Comparison of ENCODE assay signal across 22 mouse cellular contexts in genomic region chr11:115279726-115280125, GRCm38 (mm10). TPM values are rescaled to one million over a fixed set of nuclear protein-coding genes. Genes with fewer than 3 reads are reported as not detected.
DNase-seq lines count a peak whose midpoint lies in the region; ATAC-seq and TF ChIP-seq lines count a peak whose summit lies in the region.
"Had no signal": no experiment of that assay in that cellular context is flagged by ENCODE, and none has a peak within 500 bp of the region (broad histone marks: within the 10 kb centered on the region; RNA-seq: fewer than 3 reads in every experiment).

No protein-coding gene starts in this region.

- DNase-seq in lung, postnatal 0 days (ENCODE audit: low spot score), result no peak
- DNase-seq in lung, postnatal 25 days (ENCODE audit: low spot score), result no peak
- DNase-seq in c-Kit-positive CD71-positive TER-119-negative erythroid progenitor cells, embryonic 14.5 days (ENCODE audit: low read depth), result peak; percentile 77
- peak; percentile 62 to 67 (median 67) for DNase-seq in liver, embryonic 14.5 days (ENCODE audit: low read depth in 3 of 3, low spot score in 3 of 3)
- DNase-seq in kidney, adult 9 months, result no peak
- DNase-seq in left cerebral cortex, adult 2 months (ENCODE audit: extremely low spot score in 1 of 2, low spot score in 2 of 2), result no peak
- DNase-seq in urinary bladder, postnatal 10 days (ENCODE audit: low spot score), result no peak
- DNase-seq: cerebellum, adult 8-10 months; forebrain, postnatal 0 days; gastrocnemius, adult 2 months; kidney, adult 8-10 months; lung, postnatal 10 days; spleen, adult 18-20 months; thymus, postnatal 25 days had no signal

- H3K27ac ChIP-seq in lung, postnatal 0 days (ENCODE audit: low read length), result no peak overlapping the region
- no peak overlapping the region for H3K27ac ChIP-seq in liver, embryonic 14.5 days
- no peak overlapping the region for H3K27ac ChIP-seq in kidney, embryonic 15.5 days
- no peak overlapping the region for H3K27ac ChIP-seq in left cerebral cortex, adult 2 months
- H3K27ac ChIP-seq: gastrocnemius, adult 2 months; limb, embryonic 12.5 days; midbrain, embryonic 10.5 days; neural tube, embryonic 15.5 days had no signal

- H3K4me3 ChIP-seq in lung, postnatal 0 days (ENCODE audit: low read depth, low read length), result no peak overlapping the region
- no peak overlapping the region for H3K4me3 ChIP-seq in liver, embryonic 14.5 days (ENCODE audit: insufficient read depth in 1 of 2, low read depth in 2 of 2, low read length in 2 of 2)
- no peak overlapping the region for H3K4me3 ChIP-seq in kidney, embryonic 15.5 days (replicated peaks)
- H3K4me3 ChIP-seq in left cerebral cortex, adult 2 months, result no peak overlapping the region
- H3K4me3 ChIP-seq: gastrocnemius, adult 2 months; limb, embryonic 12.5 days; midbrain, embryonic 10.5 days; neural tube, embryonic 15.5 days had no signal

- TF ChIP-seq EP300 in lung, postnatal 0 days (IDR thresholded peaks at IDR 0.05), result no peak
- TF ChIP-seq EP300 in liver, embryonic 14.5 days (IDR thresholded peaks at IDR 0.05; ENCODE audit: low read depth), result no peak

- 59% methylated on average over 1 of the region's 1 CpGs for WGBS in lung, postnatal 0 days
- WGBS in liver, embryonic 14.5 days (ENCODE audit: insufficient replicate concordance), result 33% methylated on average over 1 of the region's 1 CpGs
- 85% methylated on average over 1 of the region's 1 CpGs for WGBS in kidney, embryonic 15.5 days

- ATAC-seq in lung, postnatal 0 days, result no peak
- ATAC-seq in liver, embryonic 14.5 days (ENCODE audit: insufficient read depth), result no peak
- no peak for ATAC-seq in kidney, embryonic 15.5 days (replicated peaks; ENCODE audit: low FRiP score)
- ATAC-seq: forebrain, postnatal 0 days; hindbrain, embryonic 16.5 days had no signal

- TF ChIP-seq CTCF in lung, postnatal 0 days (IDR thresholded peaks at IDR 0.05), result 0 out of 2 replicates have a peak, but pooled peaks have one; percentile 3
- no peak for TF ChIP-seq CTCF in liver, embryonic 14.5 days (IDR thresholded peaks at IDR 0.05; ENCODE audit: low read depth)
- no peak for TF ChIP-seq CTCF in left cerebral cortex, adult 2 months (IDR thresholded peaks at IDR 0.05)

- H3K4me2 ChIP-seq in lung, postnatal 0 days (replicated peaks; ENCODE audit: low read depth, low read length), result no peak overlapping the region
- no peak overlapping the region for H3K4me2 ChIP-seq in liver, embryonic 14.5 days (ENCODE audit: low read depth)
- H3K4me2 ChIP-seq in kidney, embryonic 15.5 days, result no peak overlapping the region
- H3K4me2 ChIP-seq: limb, embryonic 12.5 days; neural tube, embryonic 15.5 days had no signal

- intact Hi-C loops in left cerebral cortex, adult 2 months (cut with DNase I), result no loop called here

- no peaks in the 10 kb centered on the region for H3K36me3 ChIP-seq in lung, postnatal 0 days (ENCODE audit: insufficient read depth, low read length)
- H3K36me3 ChIP-seq in liver, embryonic 14.5 days (replicated peaks; ENCODE audit: control insufficient read depth, insufficient read depth, low read depth), result no peaks in the 10 kb centered on the region
- H3K36me3 ChIP-seq in kidney, embryonic 15.5 days, result no peaks in the 10 kb centered on the region
- H3K36me3 ChIP-seq: limb, embryonic 12.5 days; midbrain, embryonic 10.5 days; neural tube, embryonic 15.5 days had no signal

- peaks cover 10% of the 10 kb centered on the region; the same call in 1 of the 2 replicates for H3K4me1 ChIP-seq in lung, postnatal 0 days (ENCODE audit: insufficient read depth, low read depth, low read length)
- H3K4me1 ChIP-seq in liver, embryonic 14.5 days (replicated peaks; ENCODE audit: control insufficient read depth in 2 of 2, insufficient read depth in 2 of 2, low read length in 1 of 2), result peaks cover 8 to 30% of the 10 kb centered on the region in 2 experiments
- peaks cover 19% of the 10 kb centered on the region for H3K4me1 ChIP-seq in kidney, embryonic 15.5 days

- H3K9me3 ChIP-seq in lung, postnatal 0 days (ENCODE audit: low read length), result no peaks in the 10 kb centered on the region
- no peaks in the 10 kb centered on the region for H3K9me3 ChIP-seq in liver, embryonic 14.5 days (ENCODE audit: control insufficient read depth, low read length)
- no peaks in the 10 kb centered on the region for H3K9me3 ChIP-seq in kidney, embryonic 15.5 days (replicated peaks)
- H3K9me3 ChIP-seq: limb, embryonic 12.5 days; midbrain, embryonic 10.5 days; neural tube, embryonic 15.5 days had no signal

- H3K9ac ChIP-seq in lung, postnatal 0 days (replicated peaks; ENCODE audit: low read depth), result no peak overlapping the region
- H3K9ac ChIP-seq in liver, embryonic 14.5 days (replicated peaks), result no peak overlapping the region
- no peak overlapping the region for H3K9ac ChIP-seq in kidney, embryonic 15.5 days
- H3K9ac ChIP-seq: forebrain, postnatal 0 days; limb, embryonic 12.5 days; neural tube, embryonic 15.5 days had no signal

- H3K27me3 ChIP-seq in lung, postnatal 0 days (replicated peaks; ENCODE audit: insufficient read depth, low read length), result no peaks in the 10 kb centered on the region
- no peaks in the 10 kb centered on the region for H3K27me3 ChIP-seq in liver, embryonic 14.5 days (ENCODE audit: control insufficient read depth, insufficient read depth, low read length)
- H3K27me3 ChIP-seq in kidney, embryonic 15.5 days, result no peaks in the 10 kb centered on the region
- H3K27me3 ChIP-seq: limb, embryonic 12.5 days; neural tube, embryonic 15.5 days had no signal

RNA-seq across cellular contexts. Expression of gene Fdxr, which starts 2.9 kb away (rescaled TPM):
- 6.9 and 7.9 TPM in 2 replicates for polyA plus RNA-seq in lung, postnatal 0 days (2015; fragmentation: Nextera tagmentation; extraction: Ambion mirVana)
- polyA plus RNA-seq in liver, embryonic 14.5 days (2012; rRNA removed), result 11.9 and 13.7 TPM in 2 replicates
- polyA plus RNA-seq in liver, embryonic 14.5 days (2014; fragmentation: Nextera tagmentation; extraction: Ambion mirVana), result 12.3 and 13.3 TPM in 2 replicates
- polyA plus RNA-seq in kidney, embryonic 15.5 days (2015; fragmentation: Nextera tagmentation; extraction: Ambion mirVana), result 15.4 and 20.8 TPM in 2 replicates
- 10 to 100 TPM; 15.9 to 17.9 TPM for total RNA-seq in left cerebral cortex, adult 2 months (2021)

RNA-seq across cellular contexts. Expression of gene Grin2c, which starts 12.7 kb away (rescaled TPM):
- polyA plus RNA-seq in lung, postnatal 0 days (2015; fragmentation: Nextera tagmentation; extraction: Ambion mirVana), result 0.11 TPM in 2 replicates
- polyA plus RNA-seq in liver, embryonic 14.5 days (2012; rRNA removed), result 0.17 and 0.21 TPM in 2 replicates
- 0.05 TPM in 1 of 2 replicates, not detected in the other for polyA plus RNA-seq in liver, embryonic 14.5 days (2014; fragmentation: Nextera tagmentation; extraction: Ambion mirVana)
- not detected in 2 replicates for polyA plus RNA-seq in kidney, embryonic 15.5 days (2015; fragmentation: Nextera tagmentation; extraction: Ambion mirVana)
- 10 to 100 TPM; 37.4 to 40.0 TPM for total RNA-seq in left cerebral cortex, adult 2 months (2021)
- polyA plus RNA-seq: heart, postnatal 0 days; stomach, embryonic 16.5 days had no signal

RNA-seq across cellular contexts. Expression of gene Fads6, which starts 17.7 kb away (rescaled TPM):
- polyA plus RNA-seq in lung, postnatal 0 days (2015; fragmentation: Nextera tagmentation; extraction: Ambion mirVana), result 0.17 and 0.24 TPM in 2 replicates
- 6.6 and 6.7 TPM in 2 replicates for polyA plus RNA-seq in liver, embryonic 14.5 days (2012; rRNA removed)
- polyA plus RNA-seq in liver, embryonic 14.5 days (2014; fragmentation: Nextera tagmentation; extraction: Ambion mirVana), result 2.8 TPM in 2 replicates
- 0.49 and 0.55 TPM in 2 replicates for polyA plus RNA-seq in kidney, embryonic 15.5 days (2015; fragmentation: Nextera tagmentation; extraction: Ambion mirVana)
- total RNA-seq in left cerebral cortex, adult 2 months (2021), result 10 to 100 TPM; 11.4 to 13.5 TPM

RNA-seq across cellular contexts. Expression of gene Otop2, which starts 27.2 kb away (rescaled TPM):
- polyA plus RNA-seq in lung, postnatal 0 days (2015; fragmentation: Nextera tagmentation; extraction: Ambion mirVana), result not detected in 2 replicates
- polyA plus RNA-seq in liver, embryonic 14.5 days (2012; rRNA removed), result not detected in 2 replicates
- polyA plus RNA-seq in liver, embryonic 14.5 days (2014; fragmentation: Nextera tagmentation; extraction: Ambion mirVana), result not detected in 2 replicates
- 0.06 and 0.09 TPM in 2 replicates for polyA plus RNA-seq in kidney, embryonic 15.5 days (2015; fragmentation: Nextera tagmentation; extraction: Ambion mirVana)
- 1 to 10 TPM; 1.4 to 2.7 TPM for total RNA-seq in left cerebral cortex, adult 2 months (2021)
- total RNA-seq: forebrain, postnatal 0 days; gastrocnemius, adult 2 months; heart, adult 8-10 months had no signal
- polyA plus RNA-seq: heart, postnatal 0 days; limb, embryonic 12.5 days; midbrain, embryonic 10.5 days had no signal

RNA-seq across cellular contexts. Expression of gene Ush1g, which starts 42.1 kb away (rescaled TPM):
- not detected in 2 replicates for polyA plus RNA-seq in lung, postnatal 0 days (2015; fragmentation: Nextera tagmentation; extraction: Ambion mirVana)
- 0.04 and 0.06 TPM in 2 replicates for polyA plus RNA-seq in liver, embryonic 14.5 days (2012; rRNA removed)
- 0.06 and 0.16 TPM in 2 replicates for polyA plus RNA-seq in liver, embryonic 14.5 days (2014; fragmentation: Nextera tagmentation; extraction: Ambion mirVana)
- polyA plus RNA-seq in kidney, embryonic 15.5 days (2015; fragmentation: Nextera tagmentation; extraction: Ambion mirVana), result not detected in 2 replicates
- under 1 TPM; 0.36 to 0.44 TPM for total RNA-seq in left cerebral cortex, adult 2 months (2021)
- polyA plus RNA-seq: limb, embryonic 12.5 days; midbrain, embryonic 10.5 days had no signal

Comparison
In these comparisons a context has a peak if more than half of its experiments do, and no peak if none do; other contexts are left out.
1. DNase-seq: peak in c-Kit-positive CD71-positive TER-119-negative erythroid progenitor cells, embryonic 14.5 days (single experiment) and liver, embryonic 14.5 days (3 of 3); none in lung, postnatal 0 days (single experiment), lung, postnatal 25 days (single experiment), kidney, adult 9 months (single experiment), left cerebral cortex, adult 2 months (0 of 2) and urinary bladder, postnatal 10 days (single experiment).